Mouse (Mus musculus) MEL (cell line): Measurements from ENCODE around the gene Rtn1. TPM values are rescaled to one million over a fixed set of nuclear protein-coding genes. Genes with fewer than 3 reads are reported as not detected.

Experiments
- DNase-seq: peaks from one replicate; pipeline ENCODE4 v3.0.0; 2011; ENCODE audit warnings: low read depth, low spot score
- H3K27ac ChIP-seq: 2 replicates; pipeline ENCODE4 v1.5.1; 2012; ENCODE audit warnings: low read depth, mild to moderate bottlenecking, control low read depth, low read length, moderate library complexity; ENCODE audit not compliant: control insufficient read depth
- H3K27me3 ChIP-seq, 2 experiments: fragments of 150-350 bp in 1 of 2; sonication (generic) in 1 of 2; 2 replicates each; pipeline ENCODE4 v1.6.1; 2012; ENCODE audit warnings: low read length in 2 of 2, mild to moderate bottlenecking in 2 of 2, improper control_type of control experiment in 1 of 2, moderate library complexity in 1 of 2; ENCODE audit not compliant: insufficient read depth in 2 of 2, control insufficient read depth in 1 of 2
- H3K36me3 ChIP-seq, 2 experiments: 2 replicates each; pipeline ENCODE4 v1.6.1; 2012 to 2014; ENCODE audit warnings: low read length in 2 of 2, improper control_type of control experiment in 1 of 2, inconsistent platforms in 1 of 2, mild to moderate bottlenecking in 1 of 2; ENCODE audit not compliant: insufficient read depth in 2 of 2, control insufficient read depth in 1 of 2
- H3K4me1 ChIP-seq, 2 experiments: fragments of 150-350 bp in 1 of 2; sonication (generic) in 1 of 2; 2 replicates each; pipeline ENCODE4 v1.6.1; 2012; ENCODE audit warnings: low read length in 2 of 2, improper control_type of control experiment in 1 of 2, mild to moderate bottlenecking in 1 of 2; ENCODE audit not compliant: insufficient read depth in 2 of 2, control insufficient read depth in 1 of 2
- H3K4me3 ChIP-seq, 2 experiments: fragments of 150-350 bp in 1 of 2; sonication (generic) in 1 of 2; 2 replicates each; pipeline ENCODE4 v1.5.1; 2012; ENCODE audit warnings: low read depth in 2 of 2, low read length in 2 of 2, mild to moderate bottlenecking in 2 of 2, moderate library complexity in 2 of 2, control low read depth in 1 of 2, improper control_type of control experiment in 1 of 2; ENCODE audit not compliant: control insufficient read depth in 1 of 2, insufficient read depth in 1 of 2
- H3K79me2 ChIP-seq: 2 replicates; pipeline ENCODE4 v1.6.1; 2012; ENCODE audit warnings: mild to moderate bottlenecking, low read length, moderate library complexity; ENCODE audit not compliant: control insufficient read depth, poor library complexity, insufficient read depth
- H3K9ac ChIP-seq: 2 replicates; pipeline ENCODE4 v1.6.1; 2012; ENCODE audit warnings: low read depth, mild to moderate bottlenecking, control low read depth, low read length, moderate library complexity; ENCODE audit not compliant: control insufficient read depth, poor library complexity, severe bottlenecking
- H3K9me3 ChIP-seq: fragments of 150-350 bp; sonication (generic); replicated peaks from 2 replicates; pipeline ENCODE4 v1.6.1; 2012; ENCODE audit warnings: mild to moderate bottlenecking, low read length, improper control_type of control experiment, moderate library complexity; ENCODE audit not compliant: insufficient read depth
- BHLHE40 ChIP-seq: IDR thresholded peaks from 2 replicates; pipeline ENCODE4 v1.6.1; 2012; ENCODE audit warnings: low read depth, mild to moderate bottlenecking, inconsistent platforms, low read length, improper control_type of control experiment, borderline replicate concordance
- ELF1 ChIP-seq: IDR thresholded peaks from 2 replicates; pipeline ENCODE4 v1.6.1; 2014; ENCODE audit warnings: low read depth, mild to moderate bottlenecking, inconsistent platforms, low read length, improper control_type of control experiment, moderate library complexity
- ETS1 ChIP-seq: IDR thresholded peaks from 2 replicates; pipeline ENCODE4 v1.6.1; 2012; ENCODE audit warnings: low read depth, mild to moderate bottlenecking, inconsistent platforms, low read length, improper control_type of control experiment, moderate library complexity
- GABPA ChIP-seq: IDR thresholded peaks from 2 replicates; pipeline ENCODE4 v1.6.1; 2012; ENCODE audit warnings: low read depth, mild to moderate bottlenecking, inconsistent platforms, low read length, improper control_type of control experiment, moderate library complexity
- GATA1 ChIP-seq: IDR thresholded peaks from 2 replicates; pipeline ENCODE4 v1.6.1; 2011; ENCODE audit warnings: low read depth, low read length, improper control_type of control experiment
- HCFC1 ChIP-seq: IDR thresholded peaks from 2 replicates; pipeline ENCODE4 v1.6.1; 2012; ENCODE audit warnings: low read depth, mild to moderate bottlenecking, inconsistent platforms, low read length, improper control_type of control experiment, moderate library complexity
- JUND ChIP-seq: IDR thresholded peaks from 2 replicates; pipeline ENCODE4 v1.6.1; 2011; ENCODE audit warnings: low read depth, mild to moderate bottlenecking, improper control_type of control experiment, low read length
- KAT2A ChIP-seq: conservative IDR thresholded peaks from 2 replicates; pipeline ENCODE4 v1.6.1; 2012; ENCODE audit warnings: low read depth, low read length, improper control_type of control experiment, inconsistent platforms
- MAFK ChIP-seq: IDR thresholded peaks from 2 replicates; pipeline ENCODE4 v1.6.1; 2011; ENCODE audit warnings: low read depth, mild to moderate bottlenecking, low read length, improper control_type of control experiment, borderline replicate concordance
- MAX ChIP-seq: IDR thresholded peaks from 2 replicates; pipeline ENCODE4 v1.6.1; 2011; ENCODE audit warnings: low read length, improper control_type of control experiment
- MAZ ChIP-seq: IDR thresholded peaks from 2 replicates; pipeline ENCODE4 v1.6.1; 2012; ENCODE audit warnings: low read depth, mild to moderate bottlenecking, inconsistent platforms, low read length, improper control_type of control experiment
- MEF2A ChIP-seq: IDR thresholded peaks from 2 replicates; pipeline ENCODE4 v1.6.1; 2014; ENCODE audit warnings: low read depth, mild to moderate bottlenecking, inconsistent platforms, low read length, improper control_type of control experiment; ENCODE audit not compliant: poor library complexity, insufficient replicate concordance, severe bottlenecking; ENCODE audit errors: extremely low read depth
- MYB ChIP-seq: IDR thresholded peaks from 2 replicates; pipeline ENCODE4 v1.6.1; 2011; ENCODE audit warnings: mild to moderate bottlenecking, low read depth, low read length, improper control_type of control experiment
- MYC ChIP-seq: IDR thresholded peaks from 2 replicates; pipeline ENCODE4 v1.6.1; 2011; ENCODE audit warnings: low read depth, mild to moderate bottlenecking, low read length, improper control_type of control experiment, moderate library complexity
- NELFE ChIP-seq: IDR thresholded peaks from 2 replicates; pipeline ENCODE4 v1.6.1; 2011; ENCODE audit warnings: low read depth, low read length, improper control_type of control experiment
- NRF1 ChIP-seq: IDR thresholded peaks from 2 replicates; pipeline ENCODE4 v1.6.1; 2014; ENCODE audit warnings: low read depth, mild to moderate bottlenecking, inconsistent platforms, low read length, improper control_type of control experiment, moderate library complexity; ENCODE audit not compliant: poor library complexity, insufficient read depth, severe bottlenecking
- POLR2AphosphoS2 ChIP-seq: IDR thresholded peaks from 2 replicates; pipeline ENCODE4 v1.6.1; 2011; ENCODE audit warnings: low read length, improper control_type of control experiment
- POLR2AphosphoS5 ChIP-seq: IDR thresholded peaks from 2 replicates; pipeline ENCODE4 v1.6.1; 2012; ENCODE audit warnings: low read depth, borderline replicate concordance, mild to moderate bottlenecking, inconsistent platforms, low read length, moderate library complexity, mixed read lengths
- RAD21 ChIP-seq: IDR thresholded peaks from 2 replicates; pipeline ENCODE4 v1.6.1; 2011; ENCODE audit warnings: mild to moderate bottlenecking, low read depth, low read length, improper control_type of control experiment
- RCOR1 ChIP-seq: IDR thresholded peaks from 2 replicates; pipeline ENCODE4 v1.6.1; 2012; ENCODE audit warnings: low read depth, mild to moderate bottlenecking, inconsistent platforms, low read length, improper control_type of control experiment
- SMC3 ChIP-seq: IDR thresholded peaks from 2 replicates; pipeline ENCODE4 v1.6.1; 2011; ENCODE audit warnings: low read depth, low read length, improper control_type of control experiment
- TAL1 ChIP-seq: IDR thresholded peaks from 2 replicates; pipeline ENCODE4 v1.6.1; 2012; ENCODE audit warnings: mild to moderate bottlenecking, inconsistent platforms, low read length, moderate library complexity, mixed read lengths
- TBP ChIP-seq: IDR thresholded peaks from 2 replicates; pipeline ENCODE4 v1.8.0; 2011; ENCODE audit warnings: low read depth, low read length, improper control_type of control experiment
- USF1 ChIP-seq: IDR thresholded peaks from 2 replicates; pipeline ENCODE4 v1.6.1; 2014; ENCODE audit warnings: low read depth, mild to moderate bottlenecking, inconsistent platforms, low read length, improper control_type of control experiment, moderate library complexity
- ZKSCAN1 ChIP-seq: IDR thresholded peaks from 2 replicates; pipeline ENCODE4 v1.6.1; 2012; ENCODE audit warnings: low read depth, mild to moderate bottlenecking, inconsistent platforms, low read length, improper control_type of control experiment, moderate library complexity
- polyA plus RNA-seq, 2 experiments: library from polyadenylated mRNA; stranded (reverse) in 1 of 2; unstranded in 1 of 2; fragments of >175 nt in 1 of 2; fragments of >200 nt in 1 of 2; gene quantifications; 2 replicates each; pipeline versions ENCODE4 v1.2.1 to v1.2.4; 2012; ENCODE audit warnings: low replicate concordance in 2 of 2, low read depth in 1 of 2; ENCODE audit not compliant: insufficient read length in 2 of 2, insufficient read depth in 1 of 2, missing spikeins in 1 of 2
- total RNA-seq: library from RNA; depleted of rRNA; stranded (reverse); fragments of 300-350 nt; gene quantifications from 2 replicates; pipeline ENCODE4 v1.2.3, GENCODE M21; 2012

Rtn1 gene
- total and polyA plus RNA-seq, 3 experiments: not detected

- no peak overlapping the region for H3K27ac ChIP-seq
- H3K36me3 ChIP-seq: no peaks in the 10 kb centered on the region
- DNase-seq: no peak
- no peaks in the 10 kb centered on the region for H3K4me1 ChIP-seq
- no peak overlapping the region for H3K4me3 ChIP-seq
- H3K9ac ChIP-seq: no peak overlapping the region
- no peak for TF ChIP-seq MAZ
- no peak for TF ChIP-seq POLR2AphosphoS2
- no peak for TF ChIP-seq MYB
- TF ChIP-seq JUND: no peak
- no peak for TF ChIP-seq SMC3
- no peak for TF ChIP-seq TBP
- no peak for TF ChIP-seq MEF2A
- TF ChIP-seq RCOR1: no peak
- TF ChIP-seq GATA1: no peak
- no peak for TF ChIP-seq GABPA
- TF ChIP-seq BHLHE40: no peak
- H3K79me2 ChIP-seq: no peaks in the 10 kb centered on the region
- H3K27me3 ChIP-seq: no peaks in the 10 kb centered on the region
- H3K9me3 ChIP-seq: no peaks in the 10 kb centered on the region
Observed at GRCm38 (mm10) chr12:72234151-72234550, 174.7 kb downstream of the Rtn1 start.

GRCm38 (mm10) chr12:72232826-72233790 lies 175.7 kb downstream of the Rtn1 start:
- Histone ChIP-seq H3K79me2 (no peaks in the 10 kb centered on the region), H3K9ac (no peak overlapping the region), H3K4me1 (no peaks in the 10 kb centered on the region), H3K27ac (no peak overlapping the region), H3K36me3 (no peaks in the 10 kb centered on the region), H3K27me3 (no peaks in the 10 kb centered on the region), H3K9me3 (no peaks in the 10 kb centered on the region), H3K4me3 (no peak overlapping the region)
- no peak for DNase-seq
- no peak for TF ChIP-seq NELFE

GRCm38 (mm10) chr12:72232176-72232575 lies 176.7 kb downstream of the Rtn1 start:
- no peak overlapping the region for H3K4me3 ChIP-seq
- no peak for DNase-seq
- no peaks in the 10 kb centered on the region for H3K36me3 ChIP-seq
- H3K79me2 ChIP-seq: no peaks in the 10 kb centered on the region
- H3K9ac ChIP-seq: no peak overlapping the region
- no peak overlapping the region for H3K27ac ChIP-seq
- no peaks in the 10 kb centered on the region for H3K9me3 ChIP-seq
- no peaks in the 10 kb centered on the region for H3K27me3 ChIP-seq
- H3K4me1 ChIP-seq: no peaks in the 10 kb centered on the region
- TF ChIP-seq MAZ (no peak), TAL1 (no peak), KAT2A (no peak), ETS1 (no peak), USF1 (no peak), JUND (no peak), RAD21 (no peak), ZKSCAN1 (no peak), MAFK (no peak), ELF1 (no peak), MYC (no peak), NRF1 (no peak), MYB (no peak), POLR2AphosphoS5 (no peak), HCFC1 (no peak), MEF2A (no peak), MAX (no peak)
